Mouse (Mus musculus) heart, postnatal 0 days (tissue): ENCODE measurements around the gene Erg. TPM values are rescaled to one million over a fixed set of nuclear protein-coding genes. Genes with fewer than 3 reads are reported as not detected.

ENCODE experiments used
- ATAC-seq: fragments of 200-750 bp; cut with Nextera tagmentation; 2 replicates; pipeline ENCODE4 v1.8.0; 2017; ENCODE audit warnings: low read depth, moderate number of reproducible peaks, moderate library complexity; ENCODE audit not compliant: insufficient read depth
- DNase-seq: peaks from one replicate; pipeline ENCODE4 v3.0.0-alpha.2; 2016; ENCODE audit warnings: low spot score
- H3K27ac ChIP-seq: fragments of 300-500 bp; sonication (generic); 2 replicates; pipeline ENCODE4 v1.5.1; 2014; ENCODE audit warnings: low read depth, mild to moderate bottlenecking
- H3K27me3 ChIP-seq: fragments of 300-500 bp; sonication (generic); 2 replicates; pipeline ENCODE4 v1.6.1; 2014; ENCODE audit warnings: low read length, mixed read lengths; ENCODE audit not compliant: control insufficient read depth, insufficient read depth
- H3K36me3 ChIP-seq: fragments of 300-500 bp; sonication (generic); replicated peaks from 2 replicates; pipeline ENCODE4 v1.6.1; 2014; ENCODE audit warnings: low read length, mixed read lengths; ENCODE audit not compliant: control insufficient read depth, insufficient read depth
- H3K4me1 ChIP-seq: fragments of 300-500 bp; sonication (generic); 2 replicates; pipeline ENCODE4 v1.6.1; 2014; ENCODE audit warnings: antibody characterized with exemption; ENCODE audit not compliant: control insufficient read depth, insufficient read depth
- H3K4me2 ChIP-seq: fragments of 300-500 bp; sonication (generic); 2 replicates; pipeline ENCODE4 v1.6.1; 2014; ENCODE audit warnings: low read depth, mild to moderate bottlenecking, low read length, moderate library complexity
- H3K4me3 ChIP-seq: fragments of 300-500 bp; sonication (generic); 2 replicates; pipeline ENCODE4 v1.5.1; 2014; ENCODE audit warnings: low read depth, low read length
- H3K9ac ChIP-seq: fragments of 300-500 bp; sonication (generic); replicated peaks from 2 replicates; pipeline ENCODE4 v1.6.1; 2014; ENCODE audit warnings: low read depth, low read length, mixed read lengths
- H3K9me3 ChIP-seq: fragments of 300-500 bp; sonication (generic); replicated peaks from 2 replicates; pipeline ENCODE4 v1.6.1; 2016; ENCODE audit warnings: low read length; ENCODE audit not compliant: control insufficient read depth
- CTCF ChIP-seq: IDR thresholded peaks from 2 replicates; pipeline ENCODE4 v1.5.1; 2016; ENCODE audit warnings: antibody characterized with exemption, control low read depth, low read depth
- EP300 ChIP-seq: IDR thresholded peaks from 2 replicates; pipeline ENCODE4 v1.6.1; 2016; ENCODE audit warnings: antibody characterized with exemption, low read depth
- WGBS: fragments of 180-500 bp; shearing (Covaris S2); extraction: QIAGEN DNeasy Blood & Tissue Kit; methylation state at CpG from one replicate; pipeline ENCODE4 v1.1.7; 2014; 5-methylcytosine and 5-hydroxymethylcytosine counted together
- polyA plus RNA-seq: library from polyadenylated mRNA; unstranded; fragments of >200 nt; fragmentation: Nextera tagmentation; extraction: Ambion mirVana; gene quantifications from 2 replicates; pipeline ENCODE4 v1.2.1, GENCODE M21; 2015
- total RNA-seq: library from RNA; depleted of rRNA; stranded (reverse); fragments of >200 nt; gene quantifications from 2 replicates; pipeline ENCODE4 v1.2.3, GENCODE M21; 2014; ENCODE audit warnings: low replicate concordance; rRNA removed

Erg gene
- total and polyA plus RNA-seq, 2 experiments from 2014 or later: 7.2 to 12.1 TPM

- Histone ChIP-seq H3K9ac (no peak overlapping the region), H3K27ac (no peak overlapping the region), H3K27me3 (no peaks in the 10 kb centered on the region), H3K4me2 (no peak overlapping the region), H3K36me3 (no peaks in the 10 kb centered on the region), H3K4me3 (no peak overlapping the region), H3K9me3 (no peaks in the 10 kb centered on the region), H3K4me1 (peaks cover 27% of the 10 kb centered on the region)
- no peak for ATAC-seq
- WGBS: 67% methylated on average over 10 of the region's 10 CpGs
- TF ChIP-seq CTCF (no peak), EP300 (no peak)
- no peak for DNase-seq
Observed at GRCm38 (mm10) chr16:95344961-95345360, 241.4 kb downstream of the Erg start.

GRCm38 (mm10) chr16:95342030-95342429 lies 244.4 kb downstream of the Erg start:
- 62% methylated on average over 8 of the region's 8 CpGs for WGBS
- TF ChIP-seq EP300: no peak
- 0 out of 2 replicates have a peak, but pooled peaks have one; percentile 18 for TF ChIP-seq CTCF
- DNase-seq (no peak), ATAC-seq (no peak)
- H3K4me2 ChIP-seq: no peak overlapping the region
- H3K27me3 ChIP-seq: no peaks in the 10 kb centered on the region
- no peaks in the 10 kb centered on the region for H3K36me3 ChIP-seq
- H3K9ac ChIP-seq: no peak overlapping the region
- peak overlapping the region; percentile 78 for H3K27ac ChIP-seq
- H3K4me3 ChIP-seq: no peak overlapping the region
- peaks cover 12% of the 10 kb centered on the region for H3K4me1 ChIP-seq
- no peaks in the 10 kb centered on the region for H3K9me3 ChIP-seq

- H3K36me3 ChIP-seq: no peaks in the 10 kb centered on the region
- no peak overlapping the region for H3K4me3 ChIP-seq
- 23% methylated on average over 28 of the region's 28 CpGs for WGBS
- TF ChIP-seq CTCF (peak; percentile 88), EP300 (no peak)
- peaks cover 9% of the 10 kb centered on the region for H3K4me1 ChIP-seq
- H3K4me2 ChIP-seq: peak overlapping the region; percentile 38
- peak; percentile 88 for ATAC-seq
- DNase-seq: peak; percentile 92
- H3K9ac ChIP-seq: no peak overlapping the region
- peak overlapping the region; percentile 78 for H3K27ac ChIP-seq
- H3K27me3 ChIP-seq: no peaks in the 10 kb centered on the region
- no peaks in the 10 kb centered on the region for H3K9me3 ChIP-seq
Observed at GRCm38 (mm10) chr16:95340885-95341791, 245.3 kb downstream of the Erg start.

- Histone ChIP-seq H3K4me3 (no peak overlapping the region), H3K27me3 (no peaks in the 10 kb centered on the region), H3K36me3 (no peaks in the 10 kb centered on the region), H3K9ac (no peak overlapping the region), H3K9me3 (no peaks in the 10 kb centered on the region), H3K4me1 (no peaks in the 10 kb centered on the region), H3K27ac (no peak overlapping the region), H3K4me2 (no peak overlapping the region)
- ATAC-seq (no peak), DNase-seq (no peak)
- WGBS: 58% methylated on average over 5 of the region's 5 CpGs
- TF ChIP-seq EP300 (no peak), CTCF (no peak)
Observed at GRCm38 (mm10) chr16:95332159-95332558, 254.2 kb downstream of the Erg start.

- Histone ChIP-seq H3K9me3 (no peaks in the 10 kb centered on the region), H3K27me3 (no peaks in the 10 kb centered on the region), H3K4me3 (no peak overlapping the region), H3K27ac (peak overlapping the region; percentile 82), H3K36me3 (no peaks in the 10 kb centered on the region), H3K9ac (no peak overlapping the region), H3K4me2 (no peak overlapping the region), H3K4me1 (no peaks in the 10 kb centered on the region)
- peak; percentile 52 for DNase-seq
- WGBS: 42% methylated on average over 9 of the region's 9 CpGs
- peak; percentile 81 for ATAC-seq
- peak; percentile 87 for TF ChIP-seq EP300
- no peak for TF ChIP-seq CTCF
Observed at GRCm38 (mm10) chr16:95321945-95322625, 264.3 kb downstream of the Erg start.

Other genes with a start within 250 kb of the Erg start
- gene Ets2, start 115.5 kb upstream of the Erg start, total RNA-seq: 61.2 and 69.2 TPM in 2 replicates
- 44.0 and 45.0 TPM in 2 replicates for gene Ets2, start 115.5 kb upstream of the Erg start, polyA plus RNA-seq